Mouse (Mus musculus): ENCODE measurements around the gene Hspa1b. TPM values are rescaled to one million over a fixed set of nuclear protein-coding genes. Genes with fewer than 3 reads are reported as not detected.
"Not testable (repeated sequence)": the region's sequence is repeated elsewhere in the genome, so short reads cannot be mapped to it uniquely, and the experiment has no call there.

Gene Hspa1b
- polyA plus RNA-seq, 1 experiment from 2014 or later, result 3.0 TPM

- H3K27me3 ChIP-seq (ENCODE audit: control insufficient read depth, insufficient read depth, low read length), result no peaks in the 10 kb centered on the region
- H3K4me1 ChIP-seq (replicated peaks; ENCODE audit: control insufficient read depth, insufficient read depth), result peaks cover 9% of the 10 kb centered on the region
- H3K27ac ChIP-seq (replicated peaks), result no peak overlapping the region
- 51% methylated on average over 9 of the region's 9 CpGs for WGBS
- H3K36me3 ChIP-seq (ENCODE audit: control insufficient read depth, insufficient read depth, low read length), result peaks cover 14% of the 10 kb centered on the region
- no peak for TF ChIP-seq CTCF (IDR thresholded peaks at IDR 0.05; ENCODE audit: low read depth)
- TF ChIP-seq EP300 (optimal IDR thresholded peaks at IDR 0.05), result no peak
- 0 out of 2 replicates have a peak overlapping the region, but pooled peaks have one; percentile 27 for H3K9ac ChIP-seq (ENCODE audit: low read length)
- ATAC-seq (ENCODE audit: low FRiP score, low TSS enrichment) (no peak), DNase-seq (ENCODE audit: low spot score) (no peak)
- 0 out of 2 replicates have a peak overlapping the region, but pooled peaks have one; percentile 2 for H3K4me2 ChIP-seq (replicated peaks; ENCODE audit: low read depth)
- no peaks in the 10 kb centered on the region for H3K9me3 ChIP-seq (ENCODE audit: control insufficient read depth, low read length)
- H3K4me3 ChIP-seq (ENCODE audit: low read depth, low read length), result no peak overlapping the region
Observed at GRCm38 (mm10) chr17:35003022-35003838, 44.2 kb upstream of the Hspa1b start.

- TF ChIP-seq CTCF (IDR thresholded peaks at IDR 0.05; ENCODE audit: low read depth) (no peak), EP300 (optimal IDR thresholded peaks at IDR 0.05) (no peak)
- ATAC-seq (ENCODE audit: low FRiP score, low TSS enrichment) (no peak), DNase-seq (ENCODE audit: low spot score) (peak; percentile 23)
Observed at GRCm38 (mm10) chr17:35002153-35002865, 43.3 kb upstream of the Hspa1b start.

GRCm38 (mm10) chr17:35001452-35002152 lies 42.6 kb upstream of the Hspa1b start:
- WGBS, result under 1% methylated on average over 35 of the region's 35 CpGs
- H3K36me3 ChIP-seq (ENCODE audit: control insufficient read depth, insufficient read depth, low read length), result peaks cover 12% of the 10 kb centered on the region
- peak overlapping the region; percentile 99 for H3K4me2 ChIP-seq (replicated peaks; ENCODE audit: low read depth)
- H3K27me3 ChIP-seq (ENCODE audit: control insufficient read depth, insufficient read depth, low read length), result no peaks in the 10 kb centered on the region
- H3K4me3 ChIP-seq (ENCODE audit: low read depth, low read length), result peak overlapping the region; percentile 76
- TF ChIP-seq CTCF (IDR thresholded peaks at IDR 0.05; ENCODE audit: low read depth), result no peak
- no peak for TF ChIP-seq EP300 (optimal IDR thresholded peaks at IDR 0.05)
- H3K9me3 ChIP-seq (ENCODE audit: control insufficient read depth, low read length), result no peaks in the 10 kb centered on the region
- peaks cover 9% of the 10 kb centered on the region for H3K4me1 ChIP-seq (replicated peaks; ENCODE audit: control insufficient read depth, insufficient read depth)
- DNase-seq (ENCODE audit: low spot score) (peak; percentile 46), ATAC-seq (ENCODE audit: low FRiP score, low TSS enrichment) (no peak; the same call in 1 of the 2 replicates)
- peak overlapping the region; percentile 98 for H3K27ac ChIP-seq (replicated peaks)
- H3K9ac ChIP-seq (ENCODE audit: low read length), result peak overlapping the region; percentile 87

More at GRCm38 (mm10) chr17:35002153-35002865, 43.3 kb upstream of the Hspa1b start:
- Histone ChIP-seq H3K27ac (replicated peaks) (peak overlapping the region; percentile 78), H3K4me1 (replicated peaks; ENCODE audit: control insufficient read depth, insufficient read depth) (peaks cover 9% of the 10 kb centered on the region), H3K36me3 (ENCODE audit: control insufficient read depth, insufficient read depth, low read length) (peaks cover 12% of the 10 kb centered on the region), H3K9me3 (ENCODE audit: control insufficient read depth, low read length) (no peaks in the 10 kb centered on the region), H3K4me3 (ENCODE audit: low read depth, low read length) (peak overlapping the region; percentile 76), H3K4me2 (replicated peaks; ENCODE audit: low read depth) (peak overlapping the region; percentile 99), H3K27me3 (ENCODE audit: control insufficient read depth, insufficient read depth, low read length) (no peaks in the 10 kb centered on the region), H3K9ac (ENCODE audit: low read length) (peak overlapping the region; percentile 50)
- WGBS, result 6% methylated on average over 12 of the region's 12 CpGs

GRCm38 (mm10) chr17:35000717-35001451 lies 41.8 kb upstream of the Hspa1b start, which contains the start of gene Vars:
Gene Vars, plus strand, starts transcription at chr17:35000987.
- ATAC-seq (ENCODE audit: low FRiP score, low TSS enrichment), result peak; percentile 86
- DNase-seq (ENCODE audit: low spot score), result peak; percentile 90
- Histone ChIP-seq H3K27ac (replicated peaks) (peak within 1 kb of the TSS; percentile 98), H3K9ac (ENCODE audit: low read length) (peak within 1 kb of the TSS; percentile 87), H3K36me3 (ENCODE audit: control insufficient read depth, insufficient read depth, low read length) (peaks cover 12% of the 10 kb centered on the region), H3K4me3 (ENCODE audit: low read depth, low read length) (peak within 1 kb of the TSS; percentile 76), H3K4me1 (replicated peaks; ENCODE audit: control insufficient read depth, insufficient read depth) (peaks cover 9% of the 10 kb centered on the region), H3K27me3 (ENCODE audit: control insufficient read depth, insufficient read depth, low read length) (no peaks in the 10 kb centered on the region), H3K4me2 (replicated peaks; ENCODE audit: low read depth) (peak within 1 kb of the TSS; percentile 99), H3K9me3 (ENCODE audit: control insufficient read depth, low read length) (no peaks in the 10 kb centered on the region)
- WGBS, result under 1% methylated on average over 68 of the region's 83 CpGs
- no peak for TF ChIP-seq EP300 (optimal IDR thresholded peaks at IDR 0.05)
- peak; percentile 21 for TF ChIP-seq CTCF (IDR thresholded peaks at IDR 0.05; ENCODE audit: low read depth)

- H3K9me3 ChIP-seq (ENCODE audit: control insufficient read depth, low read length); ATAC-seq (ENCODE audit: low FRiP score, low TSS enrichment); H3K27me3 ChIP-seq (ENCODE audit: control insufficient read depth, insufficient read depth, low read length); H3K36me3 ChIP-seq (ENCODE audit: control insufficient read depth, insufficient read depth, low read length); H3K4me1 ChIP-seq (replicated peaks; ENCODE audit: control insufficient read depth, insufficient read depth): not testable (repeated sequence)
- Histone ChIP-seq H3K9ac (ENCODE audit: low read length) (peak overlapping the region; percentile 87), H3K4me2 (replicated peaks; ENCODE audit: low read depth) (peak overlapping the region; percentile 99), H3K4me3 (ENCODE audit: low read depth, low read length) (peak overlapping the region; percentile 76), H3K27ac (replicated peaks) (peak overlapping the region; percentile 98)
- peak; percentile 44 for DNase-seq (ENCODE audit: low spot score)
- 10% methylated on average over 28 of the region's 32 CpGs for WGBS
Observed at GRCm38 (mm10) chr17:34999871-35000716, 41.1 kb upstream of the Hspa1b start.
